ENCODE assay signal across 22 mouse cellular contexts in the genomic region with DNA sequence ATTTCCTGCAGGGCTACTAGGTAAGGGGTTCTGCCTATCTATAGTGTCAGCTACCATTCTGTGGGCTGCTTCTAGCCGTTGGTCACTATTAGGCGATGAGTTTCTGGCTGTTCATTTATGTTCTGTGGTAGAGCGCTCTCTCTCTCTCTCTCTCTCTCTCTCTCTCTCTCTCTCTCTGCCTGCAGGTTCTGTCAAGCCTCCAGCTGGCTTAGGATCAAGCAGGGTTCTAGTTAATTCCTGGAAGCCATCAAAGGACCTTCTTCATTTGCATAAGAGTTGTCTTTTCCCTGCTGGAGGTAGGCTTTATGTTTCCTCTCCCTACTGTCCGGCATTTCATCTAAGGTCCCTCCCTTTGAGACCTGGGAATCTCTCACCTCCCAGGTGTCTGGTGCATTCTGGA.
A peak's percentile ranks its signal among the peaks of the same experiment; 100 is the strongest.
DNase-seq lines count a peak whose midpoint lies in the region; ATAC-seq and TF ChIP-seq lines count a peak whose summit lies in the region.
"Had no signal": no experiment of that assay in that cellular context is flagged by ENCODE, and none has a peak within 500 bp of the region (broad histone marks: within the 10 kb centered on the region; RNA-seq: fewer than 3 reads in every experiment).

No protein-coding gene starts in this region.

- H3K4me3 ChIP-seq in forebrain, embryonic 14.5 days (ENCODE audit: low read depth, low read length), result no peak overlapping the region
- H3K4me3 ChIP-seq in forebrain, embryonic 13.5 days, result no peak overlapping the region
- no peak overlapping the region for H3K4me3 ChIP-seq in midbrain, embryonic 15.5 days
- H3K4me3 ChIP-seq in midbrain, embryonic 14.5 days (replicated peaks; ENCODE audit: low read depth, low read length), result no peak overlapping the region
- no peak overlapping the region for H3K4me3 ChIP-seq in ES-Bruce4 (ENCODE audit: low read depth, low read length)
- H3K4me3 ChIP-seq: embryonic facial prominence, embryonic 10.5 days; forebrain, embryonic 15.5 days; heart, embryonic 13.5 days had no signal

- H3K9ac ChIP-seq in forebrain, embryonic 14.5 days (ENCODE audit: low read length), result no peak overlapping the region
- no peak overlapping the region for H3K9ac ChIP-seq in forebrain, embryonic 13.5 days
- no peak overlapping the region for H3K9ac ChIP-seq in midbrain, embryonic 15.5 days
- no peak overlapping the region for H3K9ac ChIP-seq in midbrain, embryonic 14.5 days (replicated peaks; ENCODE audit: low read length)
- H3K9ac ChIP-seq in ES-Bruce4 (ENCODE audit: low read depth, poor library complexity, severe bottlenecking), result no peak overlapping the region; the same call in 1 of the 2 replicates
- H3K9ac ChIP-seq: forebrain, embryonic 15.5 days; heart, embryonic 13.5 days; hindbrain, embryonic 14.5 days had no signal

- TF ChIP-seq CTCF in ES-Bruce4 (IDR thresholded peaks at IDR 0.05; ENCODE audit: low read depth, low read length), result no peak

- TF ChIP-seq EP300 in ES-Bruce4 (IDR thresholded peaks at IDR 0.05; ENCODE audit: insufficient read depth, low read depth, low read length), result no peak

- peak; percentile 34 for DNase-seq in forebrain, embryonic 14.5 days (ENCODE audit: low spot score)
- DNase-seq in midbrain, embryonic 14.5 days, result no peak
- peak; percentile 73 for DNase-seq in R1 (ENCODE audit: low read depth, low spot score)
- DNase-seq in adrenal gland, postnatal 14 days, result no peak
- DNase-seq: adrenal gland, postnatal 25 days; cerebellum, adult 11 months; cerebellum, adult 8-10 months; gastrocnemius, postnatal 36 days; heart, adult 11 months; heart, postnatal 4 days had no signal

- H3K27ac ChIP-seq in forebrain, embryonic 14.5 days (ENCODE audit: low read depth, low read length), result no peak overlapping the region
- H3K27ac ChIP-seq in forebrain, embryonic 13.5 days, result no peak overlapping the region
- H3K27ac ChIP-seq in midbrain, embryonic 15.5 days, result no peak overlapping the region
- H3K27ac ChIP-seq in midbrain, embryonic 14.5 days (replicated peaks; ENCODE audit: low read depth, low read length), result no peak overlapping the region
- peak overlapping the region; percentile 19; the same call in 1 of the 2 replicates for H3K27ac ChIP-seq in ES-Bruce4 (ENCODE audit: insufficient read depth, low read length)
- H3K27ac ChIP-seq: embryonic facial prominence, embryonic 10.5 days; forebrain, embryonic 15.5 days; heart, embryonic 13.5 days; hindbrain, embryonic 14.5 days had no signal

- no peak for ATAC-seq in forebrain, embryonic 14.5 days
- ATAC-seq in forebrain, embryonic 13.5 days, result no peak
- peak; percentile 41; the same call in 1 of the 2 replicates for ATAC-seq in midbrain, embryonic 15.5 days (replicated peaks)
- no peak for ATAC-seq in midbrain, embryonic 14.5 days (ENCODE audit: low FRiP score, low TSS enrichment)
- ATAC-seq: activated CD4-positive, CD25-positive, alpha-beta regulatory T cell, adult 4 months; forebrain, embryonic 15.5 days; inflammation-experienced regulatory T-cells, adult 6 months; intestine, postnatal 0 days had no signal

- peaks cover 8% of the 10 kb centered on the region for H3K4me1 ChIP-seq in forebrain, embryonic 14.5 days (ENCODE audit: control insufficient read depth, insufficient read depth, low read length)
- peaks cover 6% of the 10 kb centered on the region for H3K4me1 ChIP-seq in forebrain, embryonic 13.5 days
- peaks cover 7% of the 10 kb centered on the region for H3K4me1 ChIP-seq in midbrain, embryonic 15.5 days
- no peaks in the 10 kb centered on the region for H3K4me1 ChIP-seq in midbrain, embryonic 14.5 days (ENCODE audit: control insufficient read depth, insufficient read depth, low read length)
- H3K4me1 ChIP-seq in ES-Bruce4 (ENCODE audit: control insufficient read depth, insufficient read depth, low read length), result peaks cover 2% of the 10 kb centered on the region
- H3K4me1 ChIP-seq: embryonic facial prominence, embryonic 10.5 days; heart, embryonic 13.5 days had no signal

- no peaks in the 10 kb centered on the region for H3K27me3 ChIP-seq in forebrain, embryonic 14.5 days (replicated peaks; ENCODE audit: control insufficient read depth, insufficient read depth, low read length)
- H3K27me3 ChIP-seq in forebrain, embryonic 13.5 days, result no peaks in the 10 kb centered on the region
- no peaks in the 10 kb centered on the region for H3K27me3 ChIP-seq in midbrain, embryonic 15.5 days (replicated peaks)
- H3K27me3 ChIP-seq in midbrain, embryonic 14.5 days (ENCODE audit: control insufficient read depth, insufficient read depth, low read length), result no peaks in the 10 kb centered on the region
- no peaks in the 10 kb centered on the region for H3K27me3 ChIP-seq in ES-Bruce4 (ENCODE audit: control insufficient read depth, insufficient read depth, low read length, poor library complexity, severe bottlenecking)
- H3K27me3 ChIP-seq: CH12.LX; forebrain, embryonic 15.5 days; heart, embryonic 13.5 days had no signal

- no peak overlapping the region for H3K4me2 ChIP-seq in forebrain, embryonic 14.5 days (ENCODE audit: low read length)
- H3K4me2 ChIP-seq in forebrain, embryonic 13.5 days, result no peak overlapping the region
- H3K4me2 ChIP-seq in midbrain, embryonic 15.5 days, result no peak overlapping the region
- no peak overlapping the region for H3K4me2 ChIP-seq in midbrain, embryonic 14.5 days (ENCODE audit: low read length)
- H3K4me2 ChIP-seq: forebrain, embryonic 15.5 days; heart, embryonic 13.5 days; hindbrain, embryonic 14.5 days had no signal

- no peaks in the 10 kb centered on the region for H3K9me3 ChIP-seq in forebrain, embryonic 14.5 days (replicated peaks; ENCODE audit: control insufficient read depth, low read length)
- no peaks in the 10 kb centered on the region for H3K9me3 ChIP-seq in forebrain, embryonic 13.5 days (replicated peaks)
- H3K9me3 ChIP-seq in midbrain, embryonic 15.5 days, result no peaks in the 10 kb centered on the region
- no peaks in the 10 kb centered on the region for H3K9me3 ChIP-seq in midbrain, embryonic 14.5 days (ENCODE audit: control insufficient read depth, low read length)
- no peaks in the 10 kb centered on the region for H3K9me3 ChIP-seq in ES-Bruce4 (replicated peaks; ENCODE audit: control insufficient read depth, insufficient read depth, low read length, poor library complexity, severe bottlenecking)
- H3K9me3 ChIP-seq: embryonic facial prominence, embryonic 10.5 days; forebrain, embryonic 15.5 days; G1E; heart, embryonic 13.5 days had no signal

- TF ChIP-seq POLR2A in ES-Bruce4 (IDR thresholded peaks at IDR 0.05; ENCODE audit: insufficient read depth, low read length), result no peak

- WGBS in forebrain, embryonic 14.5 days, result 16% methylated on average over 4 of the region's 4 CpGs
- WGBS in forebrain, embryonic 13.5 days, result 24% methylated on average over 4 of the region's 4 CpGs
- WGBS in midbrain, embryonic 15.5 days, result 23% methylated on average over 4 of the region's 4 CpGs
- 26% methylated on average over 4 of the region's 4 CpGs for WGBS in midbrain, embryonic 14.5 days

- no peaks in the 10 kb centered on the region for H3K36me3 ChIP-seq in forebrain, embryonic 14.5 days (ENCODE audit: control insufficient read depth, insufficient read depth, low read length)
- no peaks in the 10 kb centered on the region for H3K36me3 ChIP-seq in forebrain, embryonic 13.5 days (ENCODE audit: poor library complexity, severe bottlenecking)
- H3K36me3 ChIP-seq in midbrain, embryonic 15.5 days (replicated peaks), result no peaks in the 10 kb centered on the region
- H3K36me3 ChIP-seq in midbrain, embryonic 14.5 days (ENCODE audit: control insufficient read depth, insufficient read depth, low read length), result no peaks in the 10 kb centered on the region
- H3K36me3 ChIP-seq in ES-Bruce4 (ENCODE audit: control insufficient read depth, insufficient read depth, low read length, poor library complexity, severe bottlenecking), result no peaks in the 10 kb centered on the region
- H3K36me3 ChIP-seq: embryonic facial prominence, embryonic 10.5 days; forebrain, embryonic 15.5 days; G1E; heart, embryonic 13.5 days had no signal

Comparison
In these comparisons a context has a peak if more than half of its experiments do, and no peak if none do; other contexts are left out.
1. DNase-seq: peak in forebrain, embryonic 14.5 days (single experiment) and R1 (single experiment); none in midbrain, embryonic 14.5 days (single experiment) and adrenal gland, postnatal 14 days (single experiment).